Mouse (Mus musculus): ENCODE results near the gene Antxr1. TPM values are rescaled to one million over a fixed set of nuclear protein-coding genes. Genes with fewer than 3 reads are reported as not detected.

The Antxr1 gene
- polyA plus RNA-seq, 1 experiment from 2014 or later, result 20.5 TPM

- Histone ChIP-seq H3K27me3 (no peaks in the 10 kb centered on the region), H3K9ac (no peak overlapping the region), H3K36me3 (peaks cover 68% of the 10 kb centered on the region), H3K9me3 (no peaks in the 10 kb centered on the region), H3K4me2 (no peak overlapping the region), H3K4me3 (no peak overlapping the region), H3K27ac (no peak overlapping the region), H3K4me1 (no peaks in the 10 kb centered on the region)
- ATAC-seq (ENCODE audit: insufficient number of reproducible peaks, insufficient read depth, low FRiP score, low TSS enrichment, low read depth), result no peak
- 79% methylated on average over 2 of the region's 2 CpGs for WGBS
These were observed 119.5 kb downstream of the Antxr1 start for GRCm38 (mm10) chr6:87216114-87216591.

- no peaks in the 10 kb centered on the region for H3K27me3 ChIP-seq
- peaks cover 77% of the 10 kb centered on the region for H3K36me3 ChIP-seq
- H3K4me1 ChIP-seq, result no peaks in the 10 kb centered on the region
- no peak overlapping the region for H3K4me2 ChIP-seq
- H3K9ac ChIP-seq, result no peak overlapping the region
- ATAC-seq (ENCODE audit: insufficient number of reproducible peaks, insufficient read depth, low FRiP score, low TSS enrichment, low read depth), result no peak
- WGBS, result 83% methylated on average over 7 of the region's 7 CpGs
- H3K9me3 ChIP-seq, result no peaks in the 10 kb centered on the region
- H3K4me3 ChIP-seq, result no peak overlapping the region
- H3K27ac ChIP-seq, result no peak overlapping the region
These were observed 122.4 kb downstream of the Antxr1 start for GRCm38 (mm10) chr6:87213262-87213661.

- no peak for ATAC-seq (ENCODE audit: insufficient number of reproducible peaks, insufficient read depth, low FRiP score, low TSS enrichment, low read depth)
- 89% methylated on average over 3 of the region's 3 CpGs for WGBS
- Histone ChIP-seq H3K4me3 (no peak overlapping the region), H3K36me3 (peaks cover 75% of the 10 kb centered on the region), H3K27me3 (no peaks in the 10 kb centered on the region), H3K27ac (no peak overlapping the region), H3K9me3 (no peaks in the 10 kb centered on the region), H3K4me1 (no peaks in the 10 kb centered on the region), H3K9ac (no peak overlapping the region), H3K4me2 (no peak overlapping the region)
These were observed 124.1 kb downstream of the Antxr1 start for GRCm38 (mm10) chr6:87211551-87211950.

GRCm38 (mm10) chr6:87207373-87207982, 128.1 kb downstream of the Antxr1 start:
- Histone ChIP-seq H3K27me3 (no peaks in the 10 kb centered on the region), H3K9me3 (no peaks in the 10 kb centered on the region), H3K9ac (no peak overlapping the region), H3K36me3 (peaks cover 41% of the 10 kb centered on the region), H3K4me3 (no peak overlapping the region), H3K4me2 (no peak overlapping the region), H3K4me1 (peaks cover 37% of the 10 kb centered on the region), H3K27ac (peak overlapping the region; percentile 51; the same call in 1 of the 2 replicates)
- no peak for ATAC-seq (ENCODE audit: insufficient number of reproducible peaks, insufficient read depth, low FRiP score, low TSS enrichment, low read depth)
- WGBS, result 71% methylated on average over 13 of the region's 13 CpGs

- peaks cover 44% of the 10 kb centered on the region for H3K4me1 ChIP-seq
- H3K4me2 ChIP-seq, result no peak overlapping the region
- ATAC-seq (ENCODE audit: insufficient number of reproducible peaks, insufficient read depth, low FRiP score, low TSS enrichment, low read depth), result no peak
- 90% methylated on average over 4 of the region's 4 CpGs for WGBS
- H3K9me3 ChIP-seq, result no peaks in the 10 kb centered on the region
- H3K27ac ChIP-seq, result no peak overlapping the region
- H3K4me3 ChIP-seq, result no peak overlapping the region
- H3K27me3 ChIP-seq, result no peaks in the 10 kb centered on the region
- peaks cover 36% of the 10 kb centered on the region for H3K36me3 ChIP-seq
- H3K9ac ChIP-seq, result no peak overlapping the region
These were observed 128.8 kb downstream of the Antxr1 start for GRCm38 (mm10) chr6:87206790-87207189.

- ATAC-seq (ENCODE audit: insufficient number of reproducible peaks, insufficient read depth, low FRiP score, low TSS enrichment, low read depth), result peak; percentile 71; the same call in 1 of the 2 replicates
- peak overlapping the region; percentile 86 for H3K27ac ChIP-seq
- peaks cover 48% of the 10 kb centered on the region for H3K4me1 ChIP-seq
- H3K27me3 ChIP-seq, result no peaks in the 10 kb centered on the region
- no peak overlapping the region for H3K9ac ChIP-seq
- H3K4me3 ChIP-seq, result no peak overlapping the region
- peaks cover 16% of the 10 kb centered on the region for H3K36me3 ChIP-seq
- peak overlapping the region; percentile 40; the same call in 1 of the 2 replicates for H3K4me2 ChIP-seq
- 35% methylated on average over 4 of the region's 4 CpGs for WGBS
- no peaks in the 10 kb centered on the region for H3K9me3 ChIP-seq
These were observed 132.2 kb downstream of the Antxr1 start for GRCm38 (mm10) chr6:87203467-87203866.

GRCm38 (mm10) chr6:87203065-87203464, 132.6 kb downstream of the Antxr1 start:
- Histone ChIP-seq H3K4me2 (peak overlapping the region; percentile 40), H3K36me3 (peaks cover 16% of the 10 kb centered on the region), H3K27me3 (no peaks in the 10 kb centered on the region), H3K9me3 (no peaks in the 10 kb centered on the region), H3K9ac (no peak overlapping the region), H3K4me3 (no peak overlapping the region), H3K27ac (peak overlapping the region; percentile 86), H3K4me1 (peaks cover 48% of the 10 kb centered on the region)
- WGBS, result 32% methylated on average over 2 of the region's 2 CpGs
- ATAC-seq (ENCODE audit: insufficient number of reproducible peaks, insufficient read depth, low FRiP score, low TSS enrichment, low read depth), result 0 out of 2 replicates have a peak, but pooled peaks have one; percentile 4

- Histone ChIP-seq H3K9me3 (no peaks in the 10 kb centered on the region), H3K4me3 (no peak overlapping the region), H3K27me3 (no peaks in the 10 kb centered on the region), H3K4me2 (peak overlapping the region; percentile 40), H3K27ac (peak overlapping the region; percentile 86), H3K4me1 (peaks cover 48% of the 10 kb centered on the region), H3K9ac (no peak overlapping the region), H3K36me3 (peaks cover 16% of the 10 kb centered on the region)
- ATAC-seq (ENCODE audit: insufficient number of reproducible peaks, insufficient read depth, low FRiP score, low TSS enrichment, low read depth), result peak; percentile 45; the same call in 1 of the 2 replicates
- 44% methylated on average over 13 of the region's 13 CpGs for WGBS
These were observed 133.5 kb downstream of the Antxr1 start for GRCm38 (mm10) chr6:87202048-87202605.

- no peak for ATAC-seq (ENCODE audit: insufficient number of reproducible peaks, insufficient read depth, low FRiP score, low TSS enrichment, low read depth)
- H3K9me3 ChIP-seq, result no peaks in the 10 kb centered on the region
- no peak overlapping the region for H3K9ac ChIP-seq
- no peak overlapping the region for H3K4me2 ChIP-seq
- H3K4me3 ChIP-seq, result no peak overlapping the region
- H3K27me3 ChIP-seq, result no peaks in the 10 kb centered on the region
- peak overlapping the region; percentile 48; the same call in 1 of the 2 replicates for H3K27ac ChIP-seq
- 58% methylated on average over 3 of the region's 3 CpGs for WGBS
- H3K36me3 ChIP-seq, result peaks cover 76% of the 10 kb centered on the region
- peaks cover 49% of the 10 kb centered on the region for H3K4me1 ChIP-seq
These were observed 145.9 kb downstream of the Antxr1 start for GRCm38 (mm10) chr6:87189755-87190154.

GRCm38 (mm10) chr6:87186988-87187387, 148.6 kb downstream of the Antxr1 start:
- Histone ChIP-seq H3K27ac (peak overlapping the region; percentile 69), H3K9ac (0 out of 2 replicates have a peak overlapping the region, but pooled peaks have one; percentile 2), H3K4me2 (peak overlapping the region; percentile 26; the same call in 1 of the 2 replicates), H3K4me3 (no peak overlapping the region), H3K36me3 (peaks cover 80% of the 10 kb centered on the region), H3K27me3 (no peaks in the 10 kb centered on the region), H3K4me1 (peaks cover 59% of the 10 kb centered on the region), H3K9me3 (no peaks in the 10 kb centered on the region)
- 27% methylated on average over 12 of the region's 12 CpGs for WGBS
- peak; percentile 64 for ATAC-seq (ENCODE audit: insufficient number of reproducible peaks, insufficient read depth, low FRiP score, low TSS enrichment, low read depth)

- H3K4me1 ChIP-seq, result peaks cover 45% of the 10 kb centered on the region
- H3K9me3 ChIP-seq, result no peaks in the 10 kb centered on the region
- peaks cover 76% of the 10 kb centered on the region for H3K36me3 ChIP-seq
- 0 out of 2 replicates have a peak overlapping the region, but pooled peaks have one; percentile 73 for H3K27ac ChIP-seq
- H3K4me2 ChIP-seq, result no peak overlapping the region
- H3K4me3 ChIP-seq, result no peak overlapping the region
- 91% methylated on average over 3 of the region's 3 CpGs for WGBS
- no peak for ATAC-seq (ENCODE audit: insufficient number of reproducible peaks, insufficient read depth, low FRiP score, low TSS enrichment, low read depth)
- H3K9ac ChIP-seq, result no peak overlapping the region
- no peaks in the 10 kb centered on the region for H3K27me3 ChIP-seq
These were observed 151.2 kb downstream of the Antxr1 start for GRCm38 (mm10) chr6:87184418-87184817.

- peaks cover 78% of the 10 kb centered on the region for H3K36me3 ChIP-seq
These were observed 151.6 kb downstream of the Antxr1 start for GRCm38 (mm10) chr6:87183981-87184380.

More at GRCm38 (mm10) chr6:87183981-87184380, 151.6 kb downstream of the Antxr1 start:
- ATAC-seq (ENCODE audit: insufficient number of reproducible peaks, insufficient read depth, low FRiP score, low TSS enrichment, low read depth), result no peak
- H3K27me3 ChIP-seq, result no peaks in the 10 kb centered on the region
- H3K27ac ChIP-seq, result peak overlapping the region; percentile 73; the same call in 1 of the 2 replicates
- 81% methylated on average over 11 of the region's 11 CpGs for WGBS
- no peak overlapping the region for H3K4me2 ChIP-seq
- H3K9ac ChIP-seq, result no peak overlapping the region
- H3K4me1 ChIP-seq, result peaks cover 45% of the 10 kb centered on the region
- no peak overlapping the region for H3K4me3 ChIP-seq
- H3K9me3 ChIP-seq, result no peaks in the 10 kb centered on the region

Data from embryonic facial prominence, embryonic 13.5 days (tissue).